Mouse (Mus musculus) ovary, postnatal 14 days (tissue): ENCODE measurements around the gene Btbd9.

Experiments used
- DNase-seq: peaks from one replicate; pipeline ENCODE4 v3.0.0; 2022; ENCODE audit warnings: low spot score

Gene Btbd9

DNA sequence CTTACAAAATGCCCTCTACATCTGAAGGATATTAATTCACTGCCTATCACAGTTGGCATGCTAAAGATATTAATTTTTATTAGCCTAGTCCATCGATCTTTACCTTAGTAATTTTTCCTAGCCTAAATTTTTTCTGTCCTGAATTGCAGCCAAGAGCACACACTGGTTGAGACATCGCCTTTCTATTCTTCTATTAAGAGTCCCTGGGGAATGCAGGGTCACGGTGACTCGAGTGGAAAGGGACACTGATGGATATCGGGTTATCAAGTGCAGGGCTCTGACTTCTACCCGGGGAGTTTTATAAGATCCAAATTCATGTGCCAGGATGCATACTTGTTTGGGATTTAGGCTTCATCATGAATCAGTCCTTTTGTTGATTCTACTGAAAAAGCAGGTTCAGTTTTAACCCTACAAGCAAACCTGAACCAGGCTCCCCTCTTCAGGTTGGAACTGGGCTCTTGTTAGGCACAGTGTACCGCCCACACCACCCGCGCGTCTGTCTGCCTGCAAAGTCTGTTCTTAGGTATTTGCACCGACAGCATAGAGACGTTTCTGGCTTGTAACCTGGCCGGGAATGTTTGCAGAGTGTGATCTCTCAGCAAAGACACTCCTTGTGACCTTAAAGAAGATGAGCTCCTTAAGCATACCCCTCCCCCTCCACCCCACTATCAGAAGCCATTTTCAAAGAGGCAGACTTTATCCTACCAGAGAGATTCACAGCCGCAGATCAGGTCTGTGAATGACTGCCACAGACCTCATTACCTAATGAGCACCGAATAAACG lies 297.5 kb downstream of the Btbd9 start:
- DNase-seq: no peak

- no peak for DNase-seq
Observed at GRCm38 (mm10) chr17:30276477-30276876, 299.8 kb downstream of the Btbd9 start.

DNA sequence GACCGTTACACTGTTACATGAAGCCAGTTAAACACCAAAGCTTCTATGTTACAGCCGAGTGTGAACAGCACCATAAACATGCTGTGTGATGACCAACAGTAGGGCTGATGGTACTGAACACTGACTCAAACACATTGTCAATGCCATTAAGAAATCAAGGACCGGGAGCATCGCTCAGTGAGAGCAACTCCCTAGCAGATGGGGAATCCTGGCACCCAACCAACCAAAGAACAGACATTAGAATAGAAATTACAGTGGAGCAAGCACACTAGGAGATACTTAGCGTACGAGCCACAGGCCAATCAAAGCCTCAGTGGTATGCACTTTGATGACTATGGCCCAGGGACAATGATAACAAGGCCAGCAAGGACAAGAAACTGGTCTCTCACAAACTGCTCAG lies 303.5 kb downstream of the Btbd9 start:
- no peak for DNase-seq

DNA sequence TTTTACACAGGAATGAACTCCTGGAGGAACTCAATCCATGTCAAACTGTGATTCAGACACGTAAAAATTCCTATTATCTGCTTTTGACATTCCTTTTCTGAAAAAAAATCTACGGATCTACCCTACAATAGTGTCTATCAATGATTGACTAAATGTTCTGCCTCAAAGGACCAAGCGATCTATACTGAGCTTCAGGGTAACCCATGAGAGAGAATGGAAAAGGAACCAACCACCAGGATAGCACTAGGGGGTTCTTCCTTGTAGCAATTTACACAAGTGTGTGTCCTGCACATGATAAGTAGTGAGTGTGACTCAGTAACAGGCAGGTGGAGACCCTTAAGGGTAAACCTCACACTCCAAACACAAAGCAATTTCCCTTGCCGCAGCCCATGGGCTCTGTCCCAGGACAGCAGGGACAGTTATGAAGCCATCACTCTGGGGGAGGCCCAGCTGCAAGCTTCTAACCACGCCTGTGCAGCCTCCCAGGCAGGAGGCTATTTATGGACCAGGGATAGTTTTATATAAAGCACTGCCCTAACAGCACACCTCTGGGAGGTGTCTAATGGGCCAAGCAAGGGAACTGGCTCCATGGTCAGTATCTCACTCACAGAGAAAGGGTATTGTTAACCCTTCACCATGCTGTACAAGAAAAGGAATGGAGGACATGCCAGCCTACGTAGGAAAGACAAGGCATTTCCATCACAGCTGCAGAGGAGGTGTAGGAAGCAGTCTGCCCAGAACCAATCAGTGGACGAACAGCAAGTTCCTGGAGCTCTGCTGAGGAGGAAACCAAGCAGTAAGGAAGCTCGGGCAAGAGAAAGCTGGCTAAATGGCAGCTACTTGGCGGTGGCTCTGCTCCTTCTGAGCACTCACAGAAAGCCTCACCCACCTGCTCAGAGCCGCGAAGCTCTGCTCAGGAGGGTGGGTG lies 306.9 kb downstream of the Btbd9 start:
- DNase-seq: no peak

DNA sequence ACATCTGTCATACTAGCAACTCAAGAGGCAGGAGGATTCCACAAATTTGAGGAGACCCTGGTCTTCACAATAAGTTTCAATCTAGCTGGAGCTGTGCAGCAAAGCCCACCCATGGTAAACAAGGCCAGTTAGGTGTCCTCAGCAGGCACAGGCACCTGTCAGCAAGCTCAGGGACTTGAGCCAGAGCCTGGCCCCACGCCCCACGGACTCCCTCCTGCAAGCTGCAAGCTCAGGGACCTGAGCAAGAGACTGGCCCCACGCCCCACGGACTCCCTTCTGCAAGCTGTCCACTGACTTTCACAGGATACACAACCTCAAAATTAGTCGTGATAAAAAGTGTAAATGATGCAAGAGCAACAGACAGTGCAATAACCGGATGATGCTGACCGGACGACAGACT lies 307.8 kb downstream of the Btbd9 start:
- no peak for DNase-seq

- DNase-seq: no peak
Observed at GRCm38 (mm10) chr17:30267432-30267973, 308.8 kb downstream of the Btbd9 start.

DNA sequence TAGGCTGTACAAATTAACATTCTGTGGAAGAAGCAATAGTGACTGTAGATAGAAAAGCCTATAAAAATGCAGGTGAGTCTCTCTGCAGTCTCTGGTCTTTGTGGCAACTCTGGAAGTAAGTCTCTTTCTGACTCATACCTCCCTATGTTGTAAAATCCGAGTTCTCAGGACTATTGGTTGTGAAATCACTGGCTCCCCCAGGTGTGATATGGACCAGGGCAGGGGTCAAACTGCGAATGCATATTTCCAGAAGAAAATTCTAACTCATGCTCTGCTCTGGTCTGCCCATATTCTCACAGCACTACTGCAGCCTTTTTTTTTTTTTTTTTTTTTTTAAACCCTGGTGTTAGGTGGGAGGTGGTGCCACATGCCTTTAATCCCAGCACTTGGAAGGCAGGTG lies 312.8 kb downstream of the Btbd9 start:
- no peak for DNase-seq

DNA sequence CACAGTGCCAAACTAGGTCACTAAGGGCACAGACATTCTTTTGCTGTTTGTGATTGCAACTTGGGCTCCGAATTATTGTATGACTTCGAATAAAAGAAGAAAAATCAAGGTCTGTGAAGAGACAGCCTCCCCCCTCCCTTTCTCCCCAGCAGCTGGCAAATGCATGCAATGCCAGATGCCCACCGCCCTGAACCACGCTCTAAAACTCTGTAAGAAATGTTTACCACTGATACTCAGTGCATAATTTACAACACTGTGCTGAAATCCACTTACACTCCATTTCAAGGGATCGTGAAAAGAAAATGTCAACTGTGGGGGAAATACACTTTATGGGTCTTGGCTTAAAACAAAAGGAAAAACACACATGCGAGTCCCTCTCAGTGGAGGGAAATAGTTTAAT lies 313.3 kb downstream of the Btbd9 start:
- no peak for DNase-seq

- no peak for DNase-seq
Observed at GRCm38 (mm10) chr17:30262440-30262839, 313.8 kb downstream of the Btbd9 start.

- DNase-seq: no peak
Observed at GRCm38 (mm10) chr17:30261983-30262340, 314.3 kb downstream of the Btbd9 start.

GRCm38 (mm10) chr17:30261307-30261982 lies 314.8 kb downstream of the Btbd9 start:
- no peak for DNase-seq

DNA sequence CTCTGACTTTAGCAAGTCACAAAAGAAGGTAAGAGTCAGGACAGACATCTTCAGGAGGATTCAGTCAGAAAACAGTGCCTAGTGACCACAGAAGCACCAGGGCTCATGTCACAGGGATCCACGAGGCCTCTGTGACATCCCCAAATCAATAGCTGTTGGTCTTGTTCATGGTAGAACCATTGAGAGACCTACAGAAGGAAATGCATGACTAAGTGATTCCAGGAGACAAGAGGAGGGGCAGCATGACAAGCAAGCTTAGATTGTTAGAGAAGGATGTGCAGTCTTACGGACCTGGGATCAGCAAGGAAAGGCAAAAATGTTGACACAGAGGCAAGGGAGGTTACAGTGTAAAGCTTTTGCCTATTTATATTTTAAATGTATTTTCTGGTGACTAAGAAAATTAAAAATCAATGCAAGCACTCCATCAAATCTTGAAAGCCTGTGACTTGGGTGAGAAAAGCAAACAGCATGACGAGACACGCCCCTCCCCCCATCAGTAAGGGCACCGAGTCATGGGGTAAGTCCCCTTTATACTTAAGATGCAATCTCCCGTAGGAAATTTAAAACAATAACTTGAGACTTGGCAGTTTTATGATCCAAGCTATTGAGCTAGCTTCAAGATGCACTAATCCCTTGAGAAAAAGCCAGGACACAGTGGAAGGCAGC lies 315.5 kb downstream of the Btbd9 start:
- no peak for DNase-seq

DNA sequence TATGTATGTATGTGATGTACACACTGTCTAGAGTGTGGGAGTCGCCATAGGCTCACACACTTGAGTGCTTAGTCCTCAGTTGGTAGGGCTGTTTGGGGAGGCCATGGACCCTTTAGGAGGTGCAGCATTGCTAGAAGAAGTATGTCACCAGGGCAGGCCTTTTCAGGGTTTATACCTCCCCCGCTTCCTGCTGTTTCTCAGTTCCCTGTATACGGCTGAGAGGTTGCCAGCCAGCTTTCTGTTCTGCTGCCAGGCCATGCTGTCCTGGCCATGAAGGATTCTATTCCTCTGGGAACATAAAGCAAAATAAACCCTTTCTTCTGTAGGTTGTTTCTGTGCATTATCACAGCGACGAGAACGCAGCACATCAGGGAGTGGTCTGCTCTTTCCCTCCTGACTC lies 316.4 kb downstream of the Btbd9 start:
- no peak for DNase-seq

DNA sequence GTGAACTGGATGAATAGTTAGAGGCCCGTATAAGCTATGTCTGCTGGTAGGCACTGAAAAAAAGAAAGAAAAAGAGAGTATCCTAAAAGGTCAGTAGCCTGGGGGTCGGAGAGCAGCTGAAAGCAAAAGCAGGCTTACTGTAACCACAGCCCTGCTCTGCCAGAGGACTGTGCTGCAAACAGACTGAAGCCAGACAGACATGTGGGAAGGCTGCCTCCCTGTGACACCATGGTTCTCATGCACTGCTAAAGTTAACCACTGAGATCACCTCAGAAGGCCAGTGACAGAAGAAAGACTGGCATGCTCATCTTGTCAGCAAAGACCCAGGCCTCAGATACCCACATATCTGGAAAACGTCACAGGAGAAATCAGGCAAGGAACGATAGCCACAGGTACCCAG lies 317.8 kb downstream of the Btbd9 start:
- no peak for DNase-seq

GRCm38 (mm10) chr17:30255928-30256560 lies 320.2 kb downstream of the Btbd9 start:
- DNase-seq: no peak

GRCm38 (mm10) chr17:30253924-30254323 lies 322.4 kb downstream of the Btbd9 start:
- no peak for DNase-seq

GRCm38 (mm10) chr17:30253028-30253427 lies 323.3 kb downstream of the Btbd9 start:
- no peak for DNase-seq

GRCm38 (mm10) chr17:30245308-30245706 lies 331.0 kb downstream of the Btbd9 start:
- DNase-seq: no peak

DNA sequence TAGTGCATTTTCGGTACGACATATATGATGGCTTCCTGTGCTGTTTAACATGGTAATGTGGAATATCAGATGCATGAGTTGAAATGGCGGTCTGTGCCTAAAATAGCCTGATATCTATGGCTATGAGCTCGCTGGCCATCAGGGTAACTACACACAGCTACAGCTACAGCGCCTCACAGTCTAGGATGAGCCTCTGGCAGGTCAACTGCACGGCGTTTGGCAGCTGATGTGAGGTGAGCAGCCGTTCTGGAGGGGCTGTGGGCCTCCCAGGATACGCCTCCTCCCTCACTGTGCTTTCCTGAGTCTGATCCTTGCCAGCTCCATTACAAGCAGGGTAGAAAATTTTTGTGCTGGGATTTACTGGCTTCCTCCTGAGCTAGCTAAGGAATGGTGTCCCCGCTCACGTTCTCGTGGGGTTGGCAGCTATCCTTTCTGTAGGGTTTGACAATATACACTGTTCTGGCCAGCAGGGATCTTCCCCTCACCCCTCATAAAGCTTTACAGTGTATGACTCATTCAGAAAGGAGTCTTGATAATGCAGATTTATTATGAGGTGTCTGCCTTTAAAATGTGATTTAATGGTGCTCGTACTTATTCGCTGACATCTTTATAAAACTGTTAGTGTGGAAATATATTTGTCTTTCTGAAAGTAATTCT lies 331.5 kb downstream of the Btbd9 start:
- no peak for DNase-seq

DNA sequence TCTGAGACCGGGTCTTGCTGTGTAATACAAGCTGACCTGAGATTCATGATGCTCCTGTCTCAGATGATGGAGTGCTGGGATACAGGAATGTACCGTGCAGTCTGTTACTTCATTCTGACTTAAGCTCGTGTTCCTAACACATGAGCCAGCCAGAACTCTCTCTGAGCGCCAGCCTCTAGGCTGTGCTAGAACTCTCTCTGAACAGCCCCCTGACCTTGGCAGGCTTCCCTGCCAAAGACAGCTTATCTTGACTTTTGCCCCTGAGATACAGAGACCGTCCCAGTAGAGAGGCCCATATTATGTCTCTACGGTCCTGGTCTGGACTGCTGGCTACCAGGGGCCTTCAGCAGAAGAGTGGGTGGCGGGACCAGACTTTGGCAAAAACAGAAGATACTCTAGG lies 332.7 kb downstream of the Btbd9 start:
- no peak for DNase-seq

DNA sequence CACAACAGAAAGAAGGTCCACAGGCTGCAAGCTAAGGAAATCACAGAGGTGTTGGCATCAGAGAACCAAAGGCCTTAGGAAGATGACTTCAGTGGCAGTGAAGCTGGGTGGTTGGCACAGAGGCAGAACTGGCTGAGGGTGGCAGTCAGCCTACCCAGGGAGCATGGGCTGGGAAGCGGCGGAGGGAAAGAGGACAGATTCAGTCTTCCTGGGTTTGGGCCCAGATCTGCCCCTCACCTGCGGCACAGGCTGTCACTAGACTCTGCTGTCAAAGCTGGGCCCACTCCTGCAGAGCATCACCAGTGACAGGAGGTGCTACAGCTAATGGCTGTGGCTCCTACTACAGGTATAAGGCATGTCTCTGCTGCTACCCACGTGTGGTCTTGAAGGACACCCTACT lies 333.6 kb downstream of the Btbd9 start:
- DNase-seq: no peak
